Mouse (Mus musculus) kidney, embryonic 14.5 days (tissue): Measurements from ENCODE around the gene Dnajc22. TPM values are rescaled to one million over a fixed set of nuclear protein-coding genes. Genes with fewer than 3 reads are reported as not detected.

Experiments used
- ATAC-seq: fragments of 200-750 bp; cut with Nextera tagmentation; 2 replicates; pipeline ENCODE4 v1.8.0; 2017; ENCODE audit warnings: moderate number of reproducible peaks, mild to moderate bottlenecking, moderate TSS enrichment, moderate library complexity; ENCODE audit not compliant: low FRiP score, low TSS enrichment
- H3K27ac ChIP-seq: fragments of 300-500 bp; sonication (generic); 2 replicates; pipeline ENCODE4 v1.5.1; 2014; ENCODE audit warnings: low read depth, mild to moderate bottlenecking, low read length, moderate library complexity, mixed read lengths
- H3K27me3 ChIP-seq: fragments of 300-500 bp; sonication (generic); 2 replicates; pipeline ENCODE4 v1.6.1; 2014; ENCODE audit warnings: mild to moderate bottlenecking, low read length; ENCODE audit not compliant: control insufficient read depth, insufficient read depth
- H3K36me3 ChIP-seq: fragments of 300-500 bp; sonication (generic); 2 replicates; pipeline ENCODE4 v1.6.1; 2014; ENCODE audit warnings: low read length, mixed read lengths; ENCODE audit not compliant: control insufficient read depth, insufficient read depth
- H3K4me1 ChIP-seq: fragments of 300-500 bp; sonication (generic); 2 replicates; pipeline ENCODE4 v1.6.1; 2014; ENCODE audit warnings: low read length, mixed read lengths; ENCODE audit not compliant: control insufficient read depth, insufficient read depth
- H3K4me2 ChIP-seq: fragments of 300-500 bp; sonication (generic); replicated peaks from 2 replicates; pipeline ENCODE4 v1.6.1; 2014; ENCODE audit warnings: low read depth, mild to moderate bottlenecking, low read length
- H3K4me3 ChIP-seq: fragments of 300-500 bp; sonication (generic); 2 replicates; pipeline ENCODE4 v1.5.1; 2014; ENCODE audit warnings: mild to moderate bottlenecking, low read length
- H3K9ac ChIP-seq: fragments of 300-500 bp; sonication (generic); 2 replicates; pipeline ENCODE4 v1.6.1; 2014; ENCODE audit warnings: low read depth, mild to moderate bottlenecking, low read length, moderate library complexity
- H3K9me3 ChIP-seq: fragments of 300-500 bp; sonication (generic); 2 replicates; pipeline ENCODE4 v1.6.1; 2016; ENCODE audit warnings: low read length; ENCODE audit not compliant: control insufficient read depth
- WGBS: fragments of 180-500 bp; shearing (Covaris S2); extraction: QIAGEN DNeasy Blood & Tissue Kit; methylation state at CpG from one replicate; pipeline ENCODE4 v1.1.7; 2014; 5-methylcytosine and 5-hydroxymethylcytosine counted together
- polyA plus RNA-seq: library from polyadenylated mRNA; unstranded; fragments of >200 nt; fragmentation: Nextera tagmentation; extraction: Ambion mirVana; gene quantifications from 2 replicates; pipeline ENCODE4 v1.2.1, GENCODE M21; 2014

The Dnajc22 gene
- polyA plus RNA-seq, 1 experiment from 2014 or later, result 7.1 TPM

- Histone ChIP-seq H3K36me3 (no peaks in the 10 kb centered on the region), H3K4me2 (peak overlapping the region; percentile 34), H3K27me3 (no peaks in the 10 kb centered on the region), H3K9me3 (no peaks in the 10 kb centered on the region), H3K9ac (0 out of 2 replicates have a peak overlapping the region, but pooled peaks have one; percentile 7), H3K4me3 (no peak overlapping the region), H3K27ac (no peak overlapping the region), H3K4me1 (peaks cover 10% of the 10 kb centered on the region; the same call in 1 of the 2 replicates)
- WGBS, result 6% methylated on average over 11 of the region's 11 CpGs
- ATAC-seq, result peak; percentile 72
Observed at GRCm38 (mm10) chr15:99120814-99121213, 27.8 kb downstream of the Dnajc22 start.

DNA sequence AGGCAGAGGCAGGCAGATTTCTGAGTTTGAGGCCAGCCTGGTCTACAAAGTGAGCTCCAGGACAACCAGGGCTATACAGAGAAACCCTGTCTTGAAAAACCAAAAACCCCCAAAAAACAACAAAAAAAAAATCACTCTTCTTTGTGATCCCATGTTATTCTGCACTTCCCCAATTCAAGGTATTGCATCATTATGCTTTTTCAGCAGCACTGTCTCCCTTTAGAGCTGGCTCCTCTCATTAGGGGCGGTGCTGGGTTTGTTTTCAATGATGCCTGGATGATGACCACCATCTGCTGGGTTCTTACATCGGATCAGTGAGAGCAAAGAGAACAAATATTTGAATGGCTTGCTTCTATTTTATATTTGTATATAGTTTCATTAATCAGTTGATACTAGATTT is 29.7 kb downstream of the Dnajc22 start:
- H3K4me2 ChIP-seq, result no peak overlapping the region
- H3K4me3 ChIP-seq, result no peak overlapping the region
- no peak overlapping the region for H3K27ac ChIP-seq
- H3K9ac ChIP-seq, result no peak overlapping the region
- peaks cover 10% of the 10 kb centered on the region; the same call in 1 of the 2 replicates for H3K4me1 ChIP-seq
- no peaks in the 10 kb centered on the region for H3K36me3 ChIP-seq
- no peaks in the 10 kb centered on the region for H3K27me3 ChIP-seq
- 56% methylated on average over 2 of the region's 2 CpGs for WGBS
- no peak for ATAC-seq
- H3K9me3 ChIP-seq, result no peaks in the 10 kb centered on the region

DNA sequence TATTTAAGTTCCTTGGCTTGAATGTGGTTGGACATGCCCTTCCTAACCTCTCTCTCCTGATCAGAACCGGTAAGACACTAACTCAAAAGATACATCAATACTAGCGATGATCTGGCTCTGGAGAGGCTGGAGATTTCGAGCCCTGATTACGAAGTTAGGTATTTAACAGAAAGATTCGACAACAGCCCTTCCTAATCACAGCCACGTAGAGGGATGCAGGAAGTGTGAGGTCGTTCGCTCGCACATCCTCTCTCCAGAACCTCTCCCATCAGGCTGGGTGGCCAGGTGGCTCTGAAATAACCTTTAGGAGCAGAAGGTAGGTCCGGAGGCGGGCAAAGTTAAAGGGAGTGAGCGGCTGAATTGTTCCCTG is 32.7 kb downstream of the Dnajc22 start, which contains the start of gene Spats2:
Gene Spats2 (plus strand): TSS at position 206 of the 370 bp plus-strand sequence.
- 1% methylated on average over 12 of the region's 12 CpGs for WGBS
- no peak for ATAC-seq
- peak within 1 kb of the TSS; percentile 68 for H3K4me2 ChIP-seq
- no peaks in the 10 kb centered on the region for H3K27me3 ChIP-seq
- no peaks in the 10 kb centered on the region for H3K36me3 ChIP-seq
- H3K4me3 ChIP-seq, result peak within 1 kb of the TSS; percentile 84
- peak within 1 kb of the TSS; percentile 93 for H3K9ac ChIP-seq
- no peaks in the 10 kb centered on the region for H3K9me3 ChIP-seq
- H3K4me1 ChIP-seq, result peaks cover 33% of the 10 kb centered on the region
- H3K27ac ChIP-seq, result peak within 1 kb of the TSS; percentile 93

DNA sequence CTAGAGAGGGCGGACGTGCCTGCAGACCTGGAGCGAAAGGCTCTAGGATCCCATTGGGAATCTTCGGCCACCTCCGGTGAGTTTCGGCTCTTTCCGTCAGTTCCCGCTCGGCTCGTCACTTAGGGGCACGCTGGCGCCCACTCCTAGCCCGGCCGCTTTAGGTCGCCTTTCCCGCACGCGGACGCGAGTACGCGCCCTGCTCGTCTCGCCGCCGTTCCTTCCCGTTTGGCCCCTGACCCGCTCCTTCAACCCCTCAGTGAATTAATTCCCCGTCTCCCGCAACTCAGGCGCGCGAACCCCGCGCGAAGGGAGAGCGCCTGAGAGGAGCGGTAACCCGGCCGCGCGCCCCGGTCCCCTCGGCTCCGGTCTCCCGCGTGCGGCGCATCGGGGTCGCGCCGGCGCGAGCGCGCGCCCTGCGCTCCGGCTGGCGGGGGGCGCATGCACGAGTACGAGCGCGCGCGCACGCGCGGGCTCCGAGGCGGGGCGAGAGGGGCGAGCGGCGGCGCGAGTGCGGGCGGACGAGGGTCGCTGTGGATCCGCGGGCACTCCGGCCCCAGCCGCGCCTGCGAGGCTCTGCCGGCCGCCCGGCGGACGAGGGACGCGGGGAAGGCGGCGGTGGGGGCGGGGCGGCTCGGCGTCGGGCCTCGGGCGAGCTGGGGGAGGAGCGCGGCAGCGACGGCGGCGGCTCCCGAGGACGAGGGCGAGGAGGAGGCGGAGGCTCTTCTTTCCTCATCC is 33.3 kb downstream of the Dnajc22 start:
- Histone ChIP-seq H3K4me2 (peak overlapping the region; percentile 68), H3K27me3 (no peaks in the 10 kb centered on the region), H3K4me1 (peaks cover 35% of the 10 kb centered on the region), H3K9me3 (no peaks in the 10 kb centered on the region), H3K9ac (peak overlapping the region; percentile 93), H3K27ac (peak overlapping the region; percentile 93), H3K4me3 (peak overlapping the region; percentile 84), H3K36me3 (no peaks in the 10 kb centered on the region)
- under 1% methylated on average over 110 of the region's 115 CpGs for WGBS
- ATAC-seq, result peak; percentile 90

DNA sequence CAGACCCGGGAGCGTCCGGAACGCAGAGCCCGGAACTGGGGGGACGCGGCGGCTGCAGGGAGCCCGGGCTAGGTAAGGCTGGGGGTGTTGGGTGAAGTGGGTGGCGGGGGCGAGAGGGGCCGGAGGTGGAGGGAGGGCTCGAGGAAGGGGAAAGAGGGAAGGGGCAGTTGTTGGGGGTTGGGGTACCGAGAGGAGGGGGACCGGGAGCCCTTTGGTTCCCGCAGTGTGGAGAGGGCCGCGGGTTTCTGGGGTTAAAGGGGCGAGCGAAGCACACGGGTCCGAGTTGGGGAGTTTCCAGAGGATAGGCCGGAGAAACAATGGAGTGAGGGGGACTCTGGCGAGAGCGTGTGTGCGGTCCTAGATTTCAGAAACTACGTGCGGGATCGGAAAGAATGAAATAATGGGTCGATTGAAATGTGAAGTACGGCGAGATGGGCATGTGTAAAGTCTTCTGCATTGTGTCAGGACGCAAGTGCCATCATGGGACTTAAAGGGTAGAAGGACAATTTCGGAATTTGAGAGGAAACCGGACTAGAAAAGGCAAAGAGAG is 33.9 kb downstream of the Dnajc22 start:
- Histone ChIP-seq H3K27ac (peak overlapping the region; percentile 93), H3K9ac (peak overlapping the region; percentile 93), H3K4me2 (peak overlapping the region; percentile 68), H3K9me3 (no peaks in the 10 kb centered on the region), H3K4me3 (peak overlapping the region; percentile 84), H3K27me3 (no peaks in the 10 kb centered on the region), H3K36me3 (0 out of 2 replicates have a peak, but pooled peaks cover 1% of the 10 kb centered on the region), H3K4me1 (peaks cover 37% of the 10 kb centered on the region)
- peak; percentile 17; the same call in 1 of the 2 replicates for ATAC-seq
- WGBS, result under 1% methylated on average over 35 of the region's 35 CpGs

DNA sequence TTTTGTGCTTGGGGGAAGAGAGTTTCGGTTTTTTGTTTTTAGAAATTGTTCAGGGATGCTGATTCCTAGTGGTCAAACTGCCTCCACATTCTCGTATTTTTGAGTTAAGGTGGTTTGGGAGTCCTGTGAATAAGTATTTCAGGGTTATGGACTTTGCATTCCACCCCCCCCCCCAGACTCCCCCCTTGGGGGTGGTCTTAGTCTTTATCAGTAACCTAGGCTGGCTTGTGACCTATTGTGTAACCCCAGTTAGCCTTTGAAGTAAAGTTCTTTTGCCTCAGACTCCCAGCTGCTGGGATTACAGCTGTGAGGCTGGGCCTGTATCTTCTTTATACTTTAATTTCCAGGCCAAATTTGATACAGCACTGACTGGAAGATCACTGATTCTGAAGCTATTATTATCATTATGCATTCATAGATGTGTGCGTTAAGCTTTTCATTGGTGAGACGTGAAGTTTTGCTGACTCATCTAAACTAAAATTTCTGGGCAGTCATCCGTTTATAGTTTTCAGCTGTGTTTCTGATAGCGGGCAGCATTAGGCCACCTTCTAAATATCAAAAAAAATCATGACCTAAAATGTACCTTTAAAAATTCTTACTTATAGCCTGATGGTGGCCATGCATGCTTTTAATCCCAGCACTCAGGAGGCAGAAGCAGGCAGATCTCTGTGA is 35.0 kb downstream of the Dnajc22 start:
- no peak overlapping the region for H3K27ac ChIP-seq
- peak overlapping the region; percentile 93; the same call in 1 of the 2 replicates for H3K9ac ChIP-seq
- no peaks in the 10 kb centered on the region for H3K27me3 ChIP-seq
- no peak for ATAC-seq
- peak overlapping the region; percentile 84 for H3K4me3 ChIP-seq
- 0 out of 2 replicates have a peak, but pooled peaks cover 2% of the 10 kb centered on the region for H3K36me3 ChIP-seq
- H3K4me1 ChIP-seq, result peaks cover 37% of the 10 kb centered on the region
- H3K4me2 ChIP-seq, result peak overlapping the region; percentile 68
- WGBS, result 67% methylated on average over 6 of the region's 6 CpGs
- no peaks in the 10 kb centered on the region for H3K9me3 ChIP-seq

GRCm38 (mm10) chr15:99129441-99129840 is 36.5 kb downstream of the Dnajc22 start:
- ATAC-seq, result no peak
- Histone ChIP-seq H3K36me3 (0 out of 2 replicates have a peak, but pooled peaks cover 2% of the 10 kb centered on the region), H3K4me3 (no peak overlapping the region), H3K4me2 (no peak overlapping the region), H3K9me3 (no peaks in the 10 kb centered on the region), H3K4me1 (peaks cover 37% of the 10 kb centered on the region), H3K27ac (no peak overlapping the region), H3K27me3 (no peaks in the 10 kb centered on the region), H3K9ac (no peak overlapping the region)
- 69% methylated on average over 11 of the region's 11 CpGs for WGBS

- H3K4me2 ChIP-seq, result no peak overlapping the region
- H3K4me1 ChIP-seq, result peaks cover 35% of the 10 kb centered on the region
- no peak overlapping the region for H3K9ac ChIP-seq
- no peaks in the 10 kb centered on the region for H3K27me3 ChIP-seq
- H3K36me3 ChIP-seq, result 0 out of 2 replicates have a peak, but pooled peaks cover 2% of the 10 kb centered on the region
- 46% methylated on average over 22 of the region's 22 CpGs for WGBS
- ATAC-seq, result no peak
- no peak overlapping the region for H3K4me3 ChIP-seq
- H3K27ac ChIP-seq, result no peak overlapping the region
- no peaks in the 10 kb centered on the region for H3K9me3 ChIP-seq
Observed at GRCm38 (mm10) chr15:99129956-99130910, 37.3 kb downstream of the Dnajc22 start.
